Mouse (Mus musculus) myocyte (in vitro differentiated cells): ENCODE measurements around the gene Tbata. TPM values are rescaled to one million over a fixed set of nuclear protein-coding genes. Genes with fewer than 3 reads are reported as not detected.
A peak's percentile ranks its signal among the peaks of the same experiment; 100 is the strongest.

ENCODE experiments used
- H3K27me3 ChIP-seq: one replicate; pipeline ENCODE4 v1.6.1; 2011; ENCODE audit not compliant: control insufficient read depth, insufficient read depth, insufficient read length
- H3K36me3 ChIP-seq: one replicate; pipeline ENCODE4 v1.6.1; 2011; ENCODE audit not compliant: control insufficient read depth, insufficient read depth
- H3K4me2 ChIP-seq: one replicate; pipeline ENCODE4 v1.6.1; 2011; ENCODE audit warnings: low read depth, control low read depth
- H3K4me3 ChIP-seq: one replicate; pipeline ENCODE4 v1.5.1; 2011; ENCODE audit warnings: mild to moderate bottlenecking, control low read depth, moderate library complexity
- H3K79me2 ChIP-seq: one replicate; pipeline ENCODE4 v1.6.1; 2011; ENCODE audit not compliant: control insufficient read depth, insufficient read depth
- H3ac ChIP-seq: one replicate; pipeline ENCODE4 v1.6.1; 2011; ENCODE audit not compliant: control insufficient read depth, insufficient read length
- CEBPB ChIP-seq: IDR thresholded peaks from 2 replicates; pipeline ENCODE4 v1.6.1; 2011; ENCODE audit warnings: mild to moderate bottlenecking, moderate library complexity; ENCODE audit not compliant: poor library complexity, insufficient read depth, severe bottlenecking
- E2F4 ChIP-seq: IDR thresholded peaks from one replicate; pipeline ENCODE4 v1.6.1; 2011; ENCODE audit warnings: mild to moderate bottlenecking, control low read depth, moderate library complexity; ENCODE audit not compliant: insufficient read depth
- MAX ChIP-seq: IDR thresholded peaks from one replicate; pipeline ENCODE4 v1.6.1; 2011; ENCODE audit warnings: low read depth, mild to moderate bottlenecking, control low read depth
- MYOD1 ChIP-seq, 3 experiments: IDR thresholded peaks; one replicate each; pipeline ENCODE4 v1.6.1; 2011; ENCODE audit warnings: control low read depth in 2 of 3, low read depth in 2 of 3, mild to moderate bottlenecking in 2 of 3, moderate library complexity in 1 of 3; ENCODE audit not compliant: insufficient read length in 2 of 3, control insufficient read depth in 1 of 3
- MYOG ChIP-seq, 3 experiments: IDR thresholded peaks; one replicate each; pipeline ENCODE4 v1.6.1; 2011; ENCODE audit warnings: control low read depth in 2 of 3, low read depth in 2 of 3, mild to moderate bottlenecking in 2 of 3; ENCODE audit not compliant: insufficient read length in 2 of 3, control insufficient read depth in 1 of 3, insufficient read depth in 1 of 3
- POLR2A ChIP-seq: IDR thresholded peaks from one replicate; pipeline ENCODE4 v1.6.1; 2011; ENCODE audit warnings: low read depth, mild to moderate bottlenecking, control low read depth, moderate library complexity; ENCODE audit not compliant: insufficient read length
- POLR2AphosphoS2 ChIP-seq: IDR thresholded peaks from one replicate; pipeline ENCODE4 v1.6.1; 2011; ENCODE audit warnings: low read depth, control low read depth; ENCODE audit not compliant: insufficient read length
- REST ChIP-seq: IDR thresholded peaks from one replicate; pipeline ENCODE4 v1.6.1; 2011; ENCODE audit warnings: mild to moderate bottlenecking, control low read depth, moderate library complexity; ENCODE audit not compliant: insufficient read depth, insufficient read length
- SRF ChIP-seq: IDR thresholded peaks from one replicate; pipeline ENCODE4 v1.6.1; 2011; ENCODE audit warnings: low read depth; ENCODE audit not compliant: control insufficient read depth, insufficient read length
- TCF12 ChIP-seq: IDR thresholded peaks from one replicate; pipeline ENCODE4 v1.6.1; 2011; ENCODE audit warnings: mild to moderate bottlenecking, control low read depth; ENCODE audit not compliant: poor library complexity, insufficient read depth, severe bottlenecking
- TCF3 ChIP-seq: IDR thresholded peaks from one replicate; pipeline ENCODE4 v1.6.1; 2011; ENCODE audit warnings: low read depth, control low read depth; ENCODE audit not compliant: insufficient read length
- USF1 ChIP-seq: IDR thresholded peaks from one replicate; pipeline ENCODE4 v1.6.1; 2011; ENCODE audit warnings: low read depth, mild to moderate bottlenecking, control low read depth, moderate library complexity
- polyA plus RNA-seq: library from polyadenylated mRNA; unstranded; fragments of >200 nt; fragmentation: generic; extraction: Trizol; gene quantifications from one replicate; pipeline ENCODE4 v1.2.1, GENCODE M21; 2012; ENCODE audit warnings: missing spikeins

Tbata gene
- polyA plus RNA-seq, 1 experiment, result not detected

GRCm38 (mm10) chr10:61201596-61202318 lies 30.0 kb downstream of the Tbata start:
- Histone ChIP-seq H3K4me3 (no peak overlapping the region), H3K4me2 (no peak overlapping the region), H3K27me3 (no peaks in the 10 kb centered on the region), H3K79me2 (no peaks in the 10 kb centered on the region), H3ac (no peak overlapping the region), H3K36me3 (peaks cover 5% of the 10 kb centered on the region)
- TF ChIP-seq MAX (no peak), MYOG (IDR thresholded peaks at IDR 0.05; ENCODE audit: control insufficient read depth in 1 of 3, insufficient read depth in 1 of 3, insufficient read length in 2 of 3, low read depth in 2 of 3) (no peak), TCF3 (no peak), CEBPB (no peak), MYOD1 (IDR thresholded peaks at IDR 0.05; ENCODE audit: control insufficient read depth in 1 of 3, insufficient read length in 2 of 3, low read depth in 2 of 3) (no peak), E2F4 (no peak), SRF (no peak), POLR2A (no peak), REST (no peak), POLR2AphosphoS2 (no peak), TCF12 (no peak), USF1 (no peak)

- TF ChIP-seq MAX, result no peak
- no peak for TF ChIP-seq POLR2AphosphoS2
- no peak for TF ChIP-seq USF1
- no peak for TF ChIP-seq REST
- no peak for TF ChIP-seq E2F4
- TF ChIP-seq MYOD1 (IDR thresholded peaks at IDR 0.05; ENCODE audit: control insufficient read depth in 1 of 3, insufficient read length in 2 of 3, low read depth in 2 of 3), result no peak
- Histone ChIP-seq H3K36me3 (peaks cover 5% of the 10 kb centered on the region), H3K79me2 (no peaks in the 10 kb centered on the region), H3K4me3 (no peak overlapping the region), H3ac (no peak overlapping the region), H3K27me3 (no peaks in the 10 kb centered on the region), H3K4me2 (no peak overlapping the region)
Measured at GRCm38 (mm10) chr10:61203930-61204329, 32.2 kb downstream of the Tbata start.

- Histone ChIP-seq H3K36me3 (no peaks in the 10 kb centered on the region), H3K27me3 (no peaks in the 10 kb centered on the region), H3ac (no peak overlapping the region), H3K4me3 (no peak overlapping the region), H3K79me2 (no peaks in the 10 kb centered on the region), H3K4me2 (peak overlapping the region; percentile 37)
- TF ChIP-seq POLR2AphosphoS2 (no peak), MYOG (IDR thresholded peaks at IDR 0.05; ENCODE audit: control insufficient read depth in 1 of 3, insufficient read depth in 1 of 3, insufficient read length in 2 of 3, low read depth in 2 of 3) (peak; percentile 61 to 88 (median 81)), CEBPB (no peak), USF1 (no peak), MAX (no peak), MYOD1 (IDR thresholded peaks at IDR 0.05; ENCODE audit: control insufficient read depth in 1 of 3, insufficient read length in 2 of 3, low read depth in 2 of 3) (peak in 2 of 3 experiments; percentile 75 to 94), TCF3 (peak; percentile 83), REST (no peak), TCF12 (peak; percentile 83), E2F4 (no peak), POLR2A (no peak), SRF (no peak)
Measured at GRCm38 (mm10) chr10:61208114-61208684, 36.4 kb downstream of the Tbata start.

GRCm38 (mm10) chr10:61211105-61211504 lies 39.4 kb downstream of the Tbata start:
- Histone ChIP-seq H3K4me3 (no peak overlapping the region), H3K4me2 (no peak overlapping the region), H3K36me3 (peaks cover 6% of the 10 kb centered on the region), H3K27me3 (no peaks in the 10 kb centered on the region), H3ac (no peak overlapping the region), H3K79me2 (no peaks in the 10 kb centered on the region)
- no peak for TF ChIP-seq TCF3
- peak in 1 of 3 experiments; percentile 69 for TF ChIP-seq MYOG (IDR thresholded peaks at IDR 0.05; ENCODE audit: control insufficient read depth in 1 of 3, insufficient read depth in 1 of 3, insufficient read length in 2 of 3, low read depth in 2 of 3)
- peak; percentile 35 to 83 (median 79) for TF ChIP-seq MYOD1 (IDR thresholded peaks at IDR 0.05; ENCODE audit: control insufficient read depth in 1 of 3, insufficient read length in 2 of 3, low read depth in 2 of 3)
- no peak for TF ChIP-seq CEBPB

- Histone ChIP-seq H3K27me3 (no peaks in the 10 kb centered on the region), H3K4me3 (no peak overlapping the region), H3K79me2 (no peaks in the 10 kb centered on the region), H3K36me3 (peaks cover 9% of the 10 kb centered on the region), H3K4me2 (no peak overlapping the region), H3ac (no peak overlapping the region)
- TF ChIP-seq MYOD1 (IDR thresholded peaks at IDR 0.05; ENCODE audit: control insufficient read depth in 1 of 3, insufficient read length in 2 of 3, low read depth in 2 of 3) (no peak), TCF3 (no peak), E2F4 (no peak), USF1 (no peak), CEBPB (no peak), TCF12 (no peak), REST (no peak)
Measured at GRCm38 (mm10) chr10:61211743-61212142, 40.0 kb downstream of the Tbata start.
